Mouse (Mus musculus) forebrain, embryonic 11.5 days (tissue): Measurements from ENCODE around the gene Lrp6. TPM values are rescaled to one million over a fixed set of nuclear protein-coding genes. Genes with fewer than 3 reads are reported as not detected.
A peak's percentile ranks its signal among the peaks of the same experiment; 100 is the strongest.

Experiments used
- ATAC-seq: fragments of 200-750 bp; cut with Nextera tagmentation; replicated peaks from 2 replicates; pipeline ENCODE4 v1.8.0; 2017; ENCODE audit warnings: moderate TSS enrichment; ENCODE audit not compliant: low FRiP score
- DNase-seq: peaks from one replicate; pipeline ENCODE4 v3.0.0-alpha.2; 2017; ENCODE audit warnings: low spot score
- H3K27ac ChIP-seq: fragments of 300-500 bp; sonication (generic); 2 replicates; pipeline ENCODE4 v1.5.1; 2014; ENCODE audit warnings: low read depth, low read length
- H3K27me3 ChIP-seq: fragments of 300-500 bp; sonication (generic); 2 replicates; pipeline ENCODE4 v1.6.1; 2014; ENCODE audit warnings: mild to moderate bottlenecking, low read length, mixed read lengths; ENCODE audit not compliant: control insufficient read depth, insufficient read depth
- H3K36me3 ChIP-seq: fragments of 300-500 bp; sonication (generic); 2 replicates; pipeline ENCODE4 v1.6.1; 2014; ENCODE audit warnings: mild to moderate bottlenecking, low read length, moderate library complexity, mixed read lengths; ENCODE audit not compliant: control insufficient read depth, insufficient read depth
- H3K4me1 ChIP-seq: fragments of 300-500 bp; sonication (generic); replicated peaks from 2 replicates; pipeline ENCODE4 v1.6.1; 2014; ENCODE audit warnings: low read length, mixed read lengths; ENCODE audit not compliant: control insufficient read depth, insufficient read depth
- H3K4me2 ChIP-seq: fragments of 300-500 bp; sonication (generic); 2 replicates; pipeline ENCODE4 v1.6.1; 2014; ENCODE audit warnings: low read depth, mild to moderate bottlenecking, low read length, moderate library complexity, mixed read lengths; ENCODE audit not compliant: severe bottlenecking
- H3K4me3 ChIP-seq: fragments of 300-500 bp; sonication (generic); 2 replicates; pipeline ENCODE4 v1.5.1; 2014; ENCODE audit warnings: low read depth, low read length
- H3K9ac ChIP-seq: fragments of 300-500 bp; sonication (generic); 2 replicates; pipeline ENCODE4 v1.6.1; 2014; ENCODE audit warnings: low read length
- H3K9me3 ChIP-seq: fragments of 300-500 bp; sonication (generic); 2 replicates; pipeline ENCODE4 v1.6.1; 2016; ENCODE audit warnings: low read length, mixed read lengths; ENCODE audit not compliant: control insufficient read depth
- WGBS: fragments of 180-500 bp; shearing (Covaris S2); extraction: QIAGEN DNeasy Blood & Tissue Kit; methylation state at CpG from one replicate; pipeline ENCODE4 v1.1.7; 2014; 5-methylcytosine and 5-hydroxymethylcytosine counted together
- polyA plus RNA-seq: library from polyadenylated mRNA; unstranded; fragments of >200 nt; fragmentation: Nextera tagmentation; extraction: Ambion mirVana; gene quantifications from 2 replicates; pipeline ENCODE4 v1.2.1, GENCODE M21; 2014

Gene Lrp6
- polyA plus RNA-seq, 1 experiment from 2014 or later = 32.5 TPM

DNA sequence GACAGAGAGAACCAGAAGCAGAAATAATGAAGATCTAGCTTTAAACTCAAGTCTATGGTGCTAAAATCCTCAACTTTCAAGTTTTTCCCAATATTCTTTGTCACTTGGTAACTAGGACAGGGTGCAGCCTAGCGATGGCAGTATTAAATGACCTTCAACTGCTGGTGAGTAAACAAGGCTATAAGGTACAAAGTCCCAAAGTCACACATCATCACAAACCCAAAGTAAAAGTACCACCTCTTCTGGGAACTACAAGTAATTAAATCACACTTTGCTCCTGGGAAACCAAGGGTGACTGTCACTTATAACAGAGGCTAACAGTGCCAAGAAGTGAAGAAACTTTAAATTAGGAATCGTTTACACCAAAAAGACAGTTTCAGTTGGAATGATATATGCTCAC lies 2.2 kb downstream of the Lrp6 start:
- Histone ChIP-seq H3K27ac (no peak overlapping the region), H3K9ac (no peak overlapping the region), H3K36me3 (no peaks in the 10 kb centered on the region), H3K27me3 (no peaks in the 10 kb centered on the region), H3K4me3 (peak overlapping the region; percentile 15; the same call in 1 of the 2 replicates), H3K9me3 (no peaks in the 10 kb centered on the region), H3K4me2 (peak overlapping the region; percentile 70; the same call in 1 of the 2 replicates), H3K4me1 (peaks cover 2% of the 10 kb centered on the region; the same call in 1 of the 2 replicates)
- 82% methylated on average over 2 of the region's 2 CpGs for WGBS
- no peak for ATAC-seq
- no peak for DNase-seq

DNA sequence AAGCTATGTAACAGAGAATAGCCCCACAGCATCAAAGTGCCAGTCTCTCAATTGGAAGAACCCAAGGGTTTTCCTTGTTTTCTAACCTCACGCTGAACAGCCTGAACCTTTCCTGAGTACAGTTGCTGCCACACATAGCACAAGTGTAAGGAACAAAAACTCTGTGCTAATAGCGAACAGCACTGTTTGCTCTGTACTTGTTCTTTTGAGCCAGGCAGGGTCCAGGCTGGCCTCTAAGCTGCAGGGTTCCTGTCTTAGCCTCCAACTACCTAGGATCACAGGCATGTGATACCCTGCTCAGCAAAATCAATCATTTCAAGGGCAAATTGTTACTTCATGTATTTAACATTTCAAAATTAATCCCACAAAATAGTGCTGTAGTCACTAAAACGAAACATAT lies 7.1 kb downstream of the Lrp6 start:
- H3K4me2 ChIP-seq = no peak overlapping the region
- no peaks in the 10 kb centered on the region for H3K27me3 ChIP-seq
- ATAC-seq (no peak), DNase-seq (no peak)
- WGBS = 82% methylated on average over 3 of the region's 3 CpGs
- no peak overlapping the region for H3K4me3 ChIP-seq
- no peak overlapping the region for H3K27ac ChIP-seq
- no peak overlapping the region for H3K9ac ChIP-seq
- H3K4me1 ChIP-seq = no peaks in the 10 kb centered on the region; the same call in 1 of the 2 replicates
- no peaks in the 10 kb centered on the region for H3K9me3 ChIP-seq
- no peaks in the 10 kb centered on the region for H3K36me3 ChIP-seq

DNA sequence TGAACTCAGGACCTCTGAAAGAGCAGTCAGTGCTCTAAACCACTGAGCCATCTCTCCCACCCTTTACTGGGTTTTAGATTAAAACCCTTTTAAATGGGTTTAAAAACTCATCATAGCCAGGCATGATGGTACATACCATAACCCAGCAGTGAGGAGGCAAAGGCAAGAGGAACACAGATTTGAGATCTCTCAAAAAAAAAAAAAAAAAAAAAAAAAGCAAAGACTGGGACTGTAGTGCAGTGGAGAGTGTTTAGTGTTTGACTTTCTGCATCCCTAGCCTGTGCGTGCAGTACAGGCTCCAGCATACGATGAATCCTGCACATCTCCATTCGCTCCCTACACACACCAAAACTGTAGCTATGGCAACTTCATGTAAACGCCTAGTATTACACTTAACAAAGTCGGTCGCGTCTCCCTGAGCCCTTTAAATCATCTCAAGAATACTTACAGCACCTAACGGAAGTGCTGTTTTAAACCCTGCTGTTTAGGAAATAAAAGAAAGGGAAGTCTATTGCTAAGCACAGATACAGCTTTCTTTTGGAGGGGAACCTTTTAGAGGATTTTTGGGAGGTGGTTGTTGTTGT lies 8.1 kb downstream of the Lrp6 start:
- Histone ChIP-seq H3K4me3 (no peak overlapping the region), H3K36me3 (no peaks in the 10 kb centered on the region), H3K4me1 (no peaks in the 10 kb centered on the region; the same call in 1 of the 2 replicates), H3K9me3 (no peaks in the 10 kb centered on the region), H3K27ac (no peak overlapping the region), H3K9ac (no peak overlapping the region), H3K4me2 (no peak overlapping the region), H3K27me3 (no peaks in the 10 kb centered on the region)
- WGBS = 72% methylated on average over 8 of the region's 8 CpGs
- DNase-seq (no peak), ATAC-seq (no peak)

DNA sequence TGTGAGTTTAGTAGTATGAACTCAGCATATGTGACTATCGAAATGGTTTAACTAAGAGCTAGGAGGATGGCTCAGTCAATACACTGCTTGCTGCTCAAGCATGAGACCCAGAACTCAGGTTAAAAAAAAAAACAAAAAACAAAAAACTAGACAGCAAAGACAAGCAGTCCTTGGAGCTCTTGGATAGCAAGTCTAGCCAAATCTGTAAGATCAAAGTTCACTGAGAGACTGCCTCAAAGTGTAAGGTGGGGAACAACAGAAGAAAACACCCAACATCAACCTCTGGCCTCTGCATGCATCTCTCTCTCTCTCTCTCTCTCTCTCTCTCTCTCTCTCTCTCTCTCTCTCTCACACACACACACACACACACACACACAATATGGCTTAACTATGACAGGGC lies 9.7 kb downstream of the Lrp6 start:
- no peaks in the 10 kb centered on the region for H3K36me3 ChIP-seq
- H3K9ac ChIP-seq = no peak overlapping the region
- H3K27me3 ChIP-seq = no peaks in the 10 kb centered on the region
- no peaks in the 10 kb centered on the region for H3K9me3 ChIP-seq
- WGBS = 91% methylated on average over 1 of the region's 1 CpGs
- DNase-seq = no peak
- no peak overlapping the region for H3K4me3 ChIP-seq
- no peak overlapping the region for H3K4me2 ChIP-seq
- H3K4me1 ChIP-seq = no peaks in the 10 kb centered on the region; the same call in 1 of the 2 replicates
- no peak overlapping the region for H3K27ac ChIP-seq
- ATAC-seq = no peak

DNA sequence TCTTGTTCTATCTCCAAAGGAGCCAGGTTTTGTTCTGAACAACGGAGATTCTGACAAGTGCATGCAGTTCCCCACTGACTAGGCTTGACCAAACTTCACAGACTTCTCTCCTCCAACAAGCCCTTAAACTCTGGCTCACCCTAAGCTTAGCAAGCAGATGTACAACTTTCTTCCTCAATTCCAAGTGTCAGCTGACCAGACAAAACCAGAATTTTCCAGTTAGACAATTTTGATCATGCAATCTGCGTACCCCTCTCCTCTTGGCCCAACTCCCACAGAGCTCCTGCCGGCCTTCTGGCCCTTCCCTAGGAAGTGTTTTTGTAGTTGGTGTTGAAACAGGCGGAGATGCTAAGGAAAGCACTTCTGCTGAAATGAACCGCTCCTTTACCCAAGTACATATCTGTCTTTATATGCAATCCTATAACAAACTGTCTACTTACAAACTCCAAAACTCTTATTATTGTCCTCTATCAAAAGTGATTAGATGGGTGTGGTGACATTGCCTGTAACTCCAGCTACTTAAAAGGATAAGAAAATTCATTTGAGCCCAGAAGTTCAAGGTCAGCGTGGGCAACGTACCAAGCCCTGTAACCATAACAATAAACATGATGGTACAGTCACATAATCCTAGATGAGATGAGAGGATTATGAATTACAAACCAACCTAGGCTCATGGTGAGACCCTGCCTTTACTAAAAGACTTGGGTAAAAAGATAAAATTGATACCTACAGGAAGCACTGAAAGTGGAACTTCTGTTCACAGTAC lies 10.4 kb downstream of the Lrp6 start:
- H3K4me3 ChIP-seq = no peak overlapping the region
- H3K36me3 ChIP-seq = no peaks in the 10 kb centered on the region
- H3K4me2 ChIP-seq = no peak overlapping the region
- H3K4me1 ChIP-seq = no peaks in the 10 kb centered on the region; the same call in 1 of the 2 replicates
- DNase-seq (no peak), ATAC-seq (no peak)
- H3K27ac ChIP-seq = no peak overlapping the region
- H3K9me3 ChIP-seq = no peaks in the 10 kb centered on the region
- no peaks in the 10 kb centered on the region for H3K27me3 ChIP-seq
- no peak overlapping the region for H3K9ac ChIP-seq
- WGBS = 82% methylated on average over 7 of the region's 7 CpGs

DNA sequence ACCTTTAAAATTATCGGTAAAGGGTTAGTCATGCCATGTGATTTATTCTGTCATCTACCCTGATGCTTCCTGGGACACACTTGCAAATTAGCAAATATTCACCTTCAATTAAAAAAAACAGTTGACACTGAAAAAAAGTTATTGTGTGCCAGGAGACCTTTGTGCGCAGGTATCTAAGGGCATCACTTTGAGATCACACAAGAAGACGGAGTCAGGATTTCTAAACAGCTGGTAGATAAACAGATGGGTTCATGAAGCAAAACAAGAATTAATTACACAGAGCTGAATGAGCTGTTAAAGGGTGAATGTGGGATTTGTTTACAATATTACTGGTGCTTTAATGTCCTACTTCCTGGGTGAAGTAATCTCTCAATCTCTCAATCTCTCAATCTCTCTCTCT lies 11.6 kb downstream of the Lrp6 start:
- 81% methylated on average over 3 of the region's 3 CpGs for WGBS
- Histone ChIP-seq H3K36me3 (no peaks in the 10 kb centered on the region), H3K9me3 (no peaks in the 10 kb centered on the region), H3K4me1 (no peaks in the 10 kb centered on the region; the same call in 1 of the 2 replicates), H3K4me3 (no peak overlapping the region), H3K27ac (no peak overlapping the region), H3K27me3 (no peaks in the 10 kb centered on the region), H3K9ac (no peak overlapping the region), H3K4me2 (no peak overlapping the region)
- DNase-seq (no peak), ATAC-seq (no peak)

DNA sequence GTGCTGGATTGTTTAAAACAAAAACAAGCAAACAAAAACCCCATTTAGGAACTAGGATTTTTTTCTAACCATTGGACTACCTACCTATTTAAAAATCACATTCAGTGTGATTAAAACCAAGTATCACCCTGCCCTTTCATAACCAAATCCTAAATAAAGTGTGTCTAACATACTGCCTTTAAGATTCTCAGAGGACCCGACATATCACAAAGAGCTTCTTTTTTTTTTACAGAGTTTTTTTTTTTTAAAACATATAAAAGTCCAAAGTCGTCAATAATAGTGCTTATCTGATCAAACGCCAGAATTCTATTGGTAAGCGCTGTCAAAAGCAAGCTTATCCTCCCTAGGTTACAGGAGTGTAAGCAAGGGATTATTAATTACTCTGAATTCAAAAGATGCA lies 12.5 kb downstream of the Lrp6 start:
- Histone ChIP-seq H3K9ac (no peak overlapping the region), H3K4me1 (no peaks in the 10 kb centered on the region; the same call in 1 of the 2 replicates), H3K27ac (no peak overlapping the region), H3K4me3 (no peak overlapping the region), H3K27me3 (no peaks in the 10 kb centered on the region), H3K9me3 (no peaks in the 10 kb centered on the region), H3K4me2 (no peak overlapping the region), H3K36me3 (no peaks in the 10 kb centered on the region)
- 59% methylated on average over 4 of the region's 4 CpGs for WGBS
- ATAC-seq = no peak
- DNase-seq = no peak

DNA sequence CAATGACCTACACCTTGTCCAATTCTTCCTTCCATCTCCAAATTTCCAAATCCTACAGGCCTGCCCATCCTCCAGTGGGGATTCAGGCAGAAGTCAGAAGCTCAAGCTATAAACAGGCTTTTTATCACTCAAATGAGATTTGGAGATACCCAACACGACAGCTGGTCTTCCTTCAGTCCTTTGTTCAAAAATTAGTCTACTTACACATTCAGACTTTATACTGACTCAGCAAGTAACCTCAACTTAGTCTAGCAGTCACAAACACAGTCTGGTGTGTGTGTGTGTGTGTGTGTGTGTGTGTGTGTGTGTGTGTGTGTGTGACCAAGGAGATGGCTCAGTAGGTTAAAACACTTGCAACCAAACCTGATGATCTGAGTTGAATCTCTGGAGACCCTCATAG lies 15.8 kb downstream of the Lrp6 start:
- WGBS = 88% methylated on average over 1 of the region's 1 CpGs
- DNase-seq = no peak
- Histone ChIP-seq H3K4me1 (no peaks in the 10 kb centered on the region), H3K27me3 (no peaks in the 10 kb centered on the region), H3K4me2 (no peak overlapping the region), H3K9me3 (no peaks in the 10 kb centered on the region), H3K36me3 (no peaks in the 10 kb centered on the region), H3K27ac (no peak overlapping the region), H3K4me3 (no peak overlapping the region), H3K9ac (no peak overlapping the region)
- ATAC-seq = no peak

DNA sequence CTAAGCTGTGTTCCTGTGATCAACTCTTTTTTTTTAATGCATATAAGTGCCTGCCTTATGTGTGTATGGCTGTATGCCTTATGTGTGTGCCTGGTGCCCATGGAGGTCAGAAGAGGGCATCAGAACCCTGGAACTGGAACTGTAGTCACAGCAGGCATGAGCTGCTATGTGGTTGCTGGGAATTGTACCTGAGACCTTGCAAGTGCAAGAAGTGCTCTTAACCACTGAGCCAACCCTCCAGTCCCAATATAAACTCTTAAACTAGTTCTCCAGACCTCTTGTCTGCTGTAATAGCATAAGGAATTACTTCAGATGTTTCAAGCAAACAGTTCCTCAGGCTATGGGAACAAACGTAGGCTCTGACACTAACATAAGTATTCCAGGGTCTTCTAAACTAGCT lies 16.4 kb downstream of the Lrp6 start:
- 86% methylated on average over 1 of the region's 1 CpGs for WGBS
- no peak overlapping the region for H3K9ac ChIP-seq
- no peak for DNase-seq
- no peaks in the 10 kb centered on the region for H3K36me3 ChIP-seq
- H3K9me3 ChIP-seq = no peaks in the 10 kb centered on the region
- H3K4me2 ChIP-seq = no peak overlapping the region
- no peaks in the 10 kb centered on the region for H3K27me3 ChIP-seq
- no peaks in the 10 kb centered on the region for H3K4me1 ChIP-seq
- H3K4me3 ChIP-seq = no peak overlapping the region
- no peak for ATAC-seq
- H3K27ac ChIP-seq = no peak overlapping the region
